Mouse (Mus musculus): Measurements from ENCODE around the gene Gimap8.

DNA sequence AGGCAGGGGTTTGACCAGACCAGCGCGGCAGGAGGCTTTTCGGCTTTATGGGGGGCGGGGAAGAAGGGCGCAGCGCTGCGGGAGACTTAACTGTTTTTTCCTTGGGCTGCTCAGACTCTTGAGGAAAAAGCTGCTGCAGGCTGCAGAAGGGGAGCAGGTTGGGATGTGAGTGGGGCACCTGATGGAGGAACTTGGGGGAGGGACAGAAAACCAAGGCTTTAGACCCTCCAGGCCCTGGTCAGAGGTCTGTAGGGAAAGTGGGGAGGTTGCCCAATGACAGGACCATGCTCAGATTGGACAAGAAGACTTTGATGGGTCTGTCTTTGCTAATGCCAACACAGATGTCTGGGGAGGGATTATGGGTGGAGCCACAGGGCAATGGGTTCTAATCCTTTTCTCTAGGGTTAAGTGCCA is 19.5 kb upstream of the Gimap8 start:
- TF ChIP-seq CTCF (conservative IDR thresholded peaks at IDR 0.05; ENCODE audit: low read length) (no peak), POU5F1 (IDR thresholded peaks at IDR 0.05; ENCODE audit: borderline replicate concordance, low read length) (no peak)
